Mouse (Mus musculus) megakaryocyte, embryonic 14.5 days (primary cell): ENCODE results near the gene Pcsk6. TPM values are rescaled to one million over a fixed set of nuclear protein-coding genes. Genes with fewer than 3 reads are reported as not detected.

Source experiments
- H3K27me3 ChIP-seq: replicated peaks from 2 replicates; pipeline ENCODE3; 2012; ENCODE audit warnings: inconsistent platforms
- H3K36me3 ChIP-seq: replicated peaks from 2 replicates; pipeline ENCODE3; 2012; ENCODE audit warnings: low read length, inconsistent platforms, mixed read lengths
- H3K4me1 ChIP-seq: 2 replicates; pipeline ENCODE4 v1.6.1; 2012; ENCODE audit warnings: inconsistent platforms
- H3K4me3 ChIP-seq: replicated peaks from 2 replicates; pipeline ENCODE3; 2012; ENCODE audit warnings: moderate library complexity, mild to moderate bottlenecking, inconsistent platforms
- H3K9me3 ChIP-seq: 2 replicates; pipeline ENCODE4 v1.6.1; 2012; ENCODE audit warnings: inconsistent platforms
- FLI1 ChIP-seq: IDR thresholded peaks from 2 replicates; pipeline ENCODE4 v1.6.1; 2012; ENCODE audit warnings: low read length, inconsistent platforms, mixed read lengths
- GATA1 ChIP-seq: IDR thresholded peaks from 3 replicates; pipeline ENCODE4 v1.6.1; 2012; ENCODE audit warnings: mixed read lengths, low read length, inconsistent platforms, borderline replicate concordance
- polyA plus RNA-seq: library from polyadenylated mRNA; stranded (reverse); fragments of >175 nt; gene quantifications from 2 replicates; pipeline ENCODE4 v1.2.3, GENCODE M21; 2012; ENCODE audit warnings: low replicate concordance; ENCODE audit not compliant: insufficient read depth

Gene Pcsk6
- polyA plus RNA-seq, 1 experiment = not detected

- Histone ChIP-seq H3K27me3 (peaks cover 24% of the 10 kb centered on the region), H3K9me3 (no peaks in the 10 kb centered on the region), H3K36me3 (no peaks in the 10 kb centered on the region), H3K4me1 (peaks cover 33% of the 10 kb centered on the region), H3K4me3 (peak overlapping the region; percentile 26)
- TF ChIP-seq FLI1 = no peak
- TF ChIP-seq GATA1 = no peak
Measured at GRCm38 (mm10) chr7:66098803-66099202, 237.3 kb downstream of the Pcsk6 start.

Other genes starting within 250 kb of the Pcsk6 start
- gene Tarsl2, start 216.8 kb upstream of the Pcsk6 start, polyA plus RNA-seq = 1.2 and 2.3 TPM in 2 replicates
- 14.8 and 14.9 TPM in 2 replicates for gene Tm2d3, start 170.6 kb upstream of the Pcsk6 start, polyA plus RNA-seq
- gene Gm45213, start 181.9 kb downstream of the Pcsk6 start, polyA plus RNA-seq = not detected in 2 replicates
- 26.0 and 168 TPM in 2 replicates for gene Snrpa1, start 197.3 kb downstream of the Pcsk6 start, polyA plus RNA-seq
- gene Selenos, start 217.9 kb downstream of the Pcsk6 start, polyA plus RNA-seq = 68.3 and 82.3 TPM in 2 replicates
- 9.6 and 14.4 TPM in 2 replicates for gene Chsy1, start 247.8 kb downstream of the Pcsk6 start, polyA plus RNA-seq